Mouse (Mus musculus): ENCODE data around the gene Zfp131. TPM values are rescaled to one million over a fixed set of nuclear protein-coding genes. Genes with fewer than 3 reads are reported as not detected.

Gene Zfp131
- total and polyA plus RNA-seq, 2 experiments = 3.1 to 7.9 TPM

GRCm38 (mm10) chr13:119746930-119747329, 43.8 kb downstream of the Zfp131 start:
- H3K9ac ChIP-seq (ENCODE audit: low read depth, low read length) = no peak overlapping the region
- H3K27me3 ChIP-seq (ENCODE audit: control insufficient read depth, insufficient read depth, low read length) = no peaks in the 10 kb centered on the region
- no peak overlapping the region for H3K27ac ChIP-seq (replicated peaks; ENCODE audit: insufficient read depth, low read depth, low read length)
- peaks cover 2% of the 10 kb centered on the region; the same call in 1 of the 2 replicates for H3K79me2 ChIP-seq (ENCODE audit: control insufficient read depth, insufficient read depth, low read length)
- H3K4me1 ChIP-seq (ENCODE audit: control insufficient read depth, insufficient read depth, low read length) = no peaks in the 10 kb centered on the region
- H3K4me3 ChIP-seq (ENCODE audit: insufficient read depth, low read depth, low read length) = no peak overlapping the region
- DNase-seq (ENCODE audit: extremely low read depth, low read depth, low spot score) = no peak
- H3K36me3 ChIP-seq (ENCODE audit: control insufficient read depth, insufficient read depth, low read length) = no peaks in the 10 kb centered on the region
- no peak for TF ChIP-seq CTCF (IDR thresholded peaks at IDR 0.05; ENCODE audit: low read depth, low read length)
- TF ChIP-seq POLR2A (IDR thresholded peaks at IDR 0.05; ENCODE audit: extremely low read depth, insufficient read depth, low read length) = no peak
- 91% methylated on average over 4 of the region's 4 CpGs for WGBS

GRCm38 (mm10) chr13:119743470-119743869, 47.2 kb downstream of the Zfp131 start:
- H3K79me2 ChIP-seq (ENCODE audit: control insufficient read depth, insufficient read depth, low read length) = peaks cover 2% of the 10 kb centered on the region; the same call in 1 of the 2 replicates
- WGBS = 76% methylated on average over 3 of the region's 3 CpGs
- no peaks in the 10 kb centered on the region for H3K27me3 ChIP-seq (ENCODE audit: control insufficient read depth, insufficient read depth, low read length)
- no peak overlapping the region for H3K27ac ChIP-seq (replicated peaks; ENCODE audit: insufficient read depth, low read depth, low read length)
- TF ChIP-seq POLR2A (IDR thresholded peaks at IDR 0.05; ENCODE audit: extremely low read depth, insufficient read depth, low read length) (no peak), CTCF (IDR thresholded peaks at IDR 0.05; ENCODE audit: low read depth, low read length) (no peak)
- H3K9ac ChIP-seq (ENCODE audit: low read depth, low read length) = no peak overlapping the region
- H3K36me3 ChIP-seq (ENCODE audit: control insufficient read depth, insufficient read depth, low read length) = no peaks in the 10 kb centered on the region
- H3K4me1 ChIP-seq (ENCODE audit: control insufficient read depth, insufficient read depth, low read length) = no peaks in the 10 kb centered on the region
- DNase-seq (ENCODE audit: extremely low read depth, low read depth, low spot score) = no peak
- no peak overlapping the region for H3K4me3 ChIP-seq (ENCODE audit: insufficient read depth, low read depth, low read length)

GRCm38 (mm10) chr13:119742711-119743415, 47.8 kb downstream of the Zfp131 start:
- no peak overlapping the region for H3K4me3 ChIP-seq (ENCODE audit: insufficient read depth, low read depth, low read length)
- peaks cover 2% of the 10 kb centered on the region; the same call in 1 of the 2 replicates for H3K79me2 ChIP-seq (ENCODE audit: control insufficient read depth, insufficient read depth, low read length)
- H3K9ac ChIP-seq (ENCODE audit: low read depth, low read length) = no peak overlapping the region
- H3K4me1 ChIP-seq (ENCODE audit: control insufficient read depth, insufficient read depth, low read length) = no peaks in the 10 kb centered on the region
- no peak overlapping the region for H3K27ac ChIP-seq (replicated peaks; ENCODE audit: insufficient read depth, low read depth, low read length)
- H3K27me3 ChIP-seq (ENCODE audit: control insufficient read depth, insufficient read depth, low read length) = no peaks in the 10 kb centered on the region
- DNase-seq (ENCODE audit: extremely low read depth, low read depth, low spot score) = no peak
- 85% methylated on average over 6 of the region's 6 CpGs for WGBS
- TF ChIP-seq CTCF (IDR thresholded peaks at IDR 0.05; ENCODE audit: low read depth, low read length) = no peak
- no peak for TF ChIP-seq POLR2A (IDR thresholded peaks at IDR 0.05; ENCODE audit: extremely low read depth, insufficient read depth, low read length)
- no peaks in the 10 kb centered on the region for H3K36me3 ChIP-seq (ENCODE audit: control insufficient read depth, insufficient read depth, low read length)

- WGBS = 34% methylated on average over 19 of the region's 19 CpGs
- TF ChIP-seq CTCF (IDR thresholded peaks at IDR 0.05; ENCODE audit: low read depth, low read length) (no peak), POLR2A (IDR thresholded peaks at IDR 0.05; ENCODE audit: extremely low read depth, insufficient read depth, low read length) (no peak)
- H3K27me3 ChIP-seq (ENCODE audit: control insufficient read depth, insufficient read depth, low read length) = no peaks in the 10 kb centered on the region
- H3K9ac ChIP-seq (ENCODE audit: low read depth, low read length) = no peak overlapping the region
- H3K36me3 ChIP-seq (ENCODE audit: control insufficient read depth, insufficient read depth, low read length) = no peaks in the 10 kb centered on the region
- H3K4me1 ChIP-seq (ENCODE audit: control insufficient read depth, insufficient read depth, low read length) = peaks cover 3% of the 10 kb centered on the region
- no peak overlapping the region for H3K4me3 ChIP-seq (ENCODE audit: insufficient read depth, low read depth, low read length)
- no peak for DNase-seq (ENCODE audit: extremely low read depth, low read depth, low spot score)
- H3K79me2 ChIP-seq (ENCODE audit: control insufficient read depth, insufficient read depth, low read length) = no peaks in the 10 kb centered on the region; the same call in 1 of the 2 replicates
- H3K27ac ChIP-seq (replicated peaks; ENCODE audit: insufficient read depth, low read depth, low read length) = no peak overlapping the region
Measured at GRCm38 (mm10) chr13:119741390-119742237, 49.1 kb downstream of the Zfp131 start.

GRCm38 (mm10) chr13:119731448-119731847, 59.2 kb downstream of the Zfp131 start:
- no peak for TF ChIP-seq CTCF (IDR thresholded peaks at IDR 0.05; ENCODE audit: low read depth, low read length)
- no peak for TF ChIP-seq POLR2A (IDR thresholded peaks at IDR 0.05; ENCODE audit: extremely low read depth, insufficient read depth, low read length)
- Histone ChIP-seq H3K27me3 (ENCODE audit: control insufficient read depth, insufficient read depth, low read length) (no peaks in the 10 kb centered on the region), H3K36me3 (ENCODE audit: control insufficient read depth, insufficient read depth, low read length) (no peaks in the 10 kb centered on the region), H3K27ac (replicated peaks; ENCODE audit: insufficient read depth, low read depth, low read length) (no peak overlapping the region), H3K4me1 (ENCODE audit: control insufficient read depth, insufficient read depth, low read length) (no peaks in the 10 kb centered on the region), H3K4me3 (ENCODE audit: insufficient read depth, low read depth, low read length) (no peak overlapping the region), H3K9ac (ENCODE audit: low read depth, low read length) (no peak overlapping the region), H3K79me2 (ENCODE audit: control insufficient read depth, insufficient read depth, low read length) (no peaks in the 10 kb centered on the region)
- 79% methylated on average over 6 of the region's 6 CpGs for WGBS
- no peak for DNase-seq (ENCODE audit: extremely low read depth, low read depth, low spot score)

Measured in liver, adult 2 months (tissue).